Mouse (Mus musculus): ENCODE measurements around the gene Frmd5. TPM values are rescaled to one million over a fixed set of nuclear protein-coding genes. Genes with fewer than 3 reads are reported as not detected.

Gene Frmd5
- polyA plus RNA-seq, 1 experiment = 4.1 TPM

- TF ChIP-seq CTCF (IDR thresholded peaks at IDR 0.05; ENCODE audit: borderline replicate concordance, insufficient read depth, low read length) = no peak
- TF ChIP-seq POLR2A (IDR thresholded peaks at IDR 0.05; ENCODE audit: low read depth, low read length) = no peak
- H3K27ac ChIP-seq (ENCODE audit: insufficient read depth, low read length) = no peak overlapping the region
- H3K4me3 ChIP-seq (ENCODE audit: insufficient read depth, low read length) = no peak overlapping the region
- no peaks in the 10 kb centered on the region for H3K4me1 ChIP-seq (ENCODE audit: control insufficient read depth, insufficient read depth, low read length)
These were observed 131.8 kb downstream of the Frmd5 start for GRCm38 (mm10) chr2:121675136-121675535.

- no peak for TF ChIP-seq CTCF (IDR thresholded peaks at IDR 0.05; ENCODE audit: borderline replicate concordance, insufficient read depth, low read length)
- no peak for TF ChIP-seq POLR2A (IDR thresholded peaks at IDR 0.05; ENCODE audit: low read depth, low read length)
- H3K4me1 ChIP-seq (ENCODE audit: control insufficient read depth, insufficient read depth, low read length) = no peaks in the 10 kb centered on the region
- H3K4me3 ChIP-seq (ENCODE audit: insufficient read depth, low read length) = no peak overlapping the region
- no peak overlapping the region for H3K27ac ChIP-seq (ENCODE audit: insufficient read depth, low read length)
These were observed 132.7 kb downstream of the Frmd5 start for GRCm38 (mm10) chr2:121674211-121674610.

GRCm38 (mm10) chr2:121669846-121670245 lies 137.0 kb downstream of the Frmd5 start:
- H3K27ac ChIP-seq (ENCODE audit: insufficient read depth, low read length) = no peak overlapping the region
- TF ChIP-seq POLR2A (IDR thresholded peaks at IDR 0.05; ENCODE audit: low read depth, low read length) = no peak
- no peaks in the 10 kb centered on the region for H3K4me1 ChIP-seq (ENCODE audit: control insufficient read depth, insufficient read depth, low read length)
- no peak overlapping the region for H3K4me3 ChIP-seq (ENCODE audit: insufficient read depth, low read length)

GRCm38 (mm10) chr2:121668256-121668655 lies 138.6 kb downstream of the Frmd5 start:
- Histone ChIP-seq H3K4me1 (ENCODE audit: control insufficient read depth, insufficient read depth, low read length) (no peaks in the 10 kb centered on the region), H3K27ac (ENCODE audit: insufficient read depth, low read length) (no peak overlapping the region), H3K4me3 (ENCODE audit: insufficient read depth, low read length) (no peak overlapping the region)
- no peak for TF ChIP-seq POLR2A (IDR thresholded peaks at IDR 0.05; ENCODE audit: low read depth, low read length)
- no peak for TF ChIP-seq CTCF (IDR thresholded peaks at IDR 0.05; ENCODE audit: borderline replicate concordance, insufficient read depth, low read length)

GRCm38 (mm10) chr2:121661160-121661502 lies 145.8 kb downstream of the Frmd5 start:
- no peak for TF ChIP-seq CTCF (IDR thresholded peaks at IDR 0.05; ENCODE audit: borderline replicate concordance, insufficient read depth, low read length)
- no peak for TF ChIP-seq POLR2A (IDR thresholded peaks at IDR 0.05; ENCODE audit: low read depth, low read length)
- Histone ChIP-seq H3K4me3 (ENCODE audit: insufficient read depth, low read length) (no peak overlapping the region), H3K27ac (ENCODE audit: insufficient read depth, low read length) (no peak overlapping the region), H3K4me1 (ENCODE audit: control insufficient read depth, insufficient read depth, low read length) (no peaks in the 10 kb centered on the region; the same call in 1 of the 2 replicates)

GRCm38 (mm10) chr2:121660461-121661159 lies 146.3 kb downstream of the Frmd5 start:
- Histone ChIP-seq H3K27ac (ENCODE audit: insufficient read depth, low read length) (no peak overlapping the region), H3K4me3 (ENCODE audit: insufficient read depth, low read length) (no peak overlapping the region), H3K4me1 (ENCODE audit: control insufficient read depth, insufficient read depth, low read length) (peaks cover 3% of the 10 kb centered on the region)
- TF ChIP-seq POLR2A (IDR thresholded peaks at IDR 0.05; ENCODE audit: low read depth, low read length) = no peak
- no peak for TF ChIP-seq CTCF (IDR thresholded peaks at IDR 0.05; ENCODE audit: borderline replicate concordance, insufficient read depth, low read length)

GRCm38 (mm10) chr2:121659350-121659749 lies 147.5 kb downstream of the Frmd5 start:
- TF ChIP-seq CTCF (IDR thresholded peaks at IDR 0.05; ENCODE audit: borderline replicate concordance, insufficient read depth, low read length) = no peak
- Histone ChIP-seq H3K27ac (ENCODE audit: insufficient read depth, low read length) (no peak overlapping the region), H3K4me1 (ENCODE audit: control insufficient read depth, insufficient read depth, low read length) (peaks cover 6% of the 10 kb centered on the region), H3K4me3 (ENCODE audit: insufficient read depth, low read length) (no peak overlapping the region)

GRCm38 (mm10) chr2:121658123-121658767 lies 148.6 kb downstream of the Frmd5 start:
- H3K4me3 ChIP-seq (ENCODE audit: insufficient read depth, low read length) = no peak overlapping the region

GRCm38 (mm10) chr2:121655966-121656365 lies 150.9 kb downstream of the Frmd5 start:
- TF ChIP-seq POLR2A (IDR thresholded peaks at IDR 0.05; ENCODE audit: low read depth, low read length) = no peak
- peaks cover 6% of the 10 kb centered on the region for H3K4me1 ChIP-seq (ENCODE audit: control insufficient read depth, insufficient read depth, low read length)

More at GRCm38 (mm10) chr2:121658123-121658767, 148.6 kb downstream of the Frmd5 start:
- no peak for TF ChIP-seq CTCF (IDR thresholded peaks at IDR 0.05; ENCODE audit: borderline replicate concordance, insufficient read depth, low read length)
- TF ChIP-seq POLR2A (IDR thresholded peaks at IDR 0.05; ENCODE audit: low read depth, low read length) = no peak
- H3K27ac ChIP-seq (ENCODE audit: insufficient read depth, low read length) = no peak overlapping the region
- H3K4me1 ChIP-seq (ENCODE audit: control insufficient read depth, insufficient read depth, low read length) = peaks cover 6% of the 10 kb centered on the region

GRCm38 (mm10) chr2:121655106-121655505 lies 151.8 kb downstream of the Frmd5 start:
- no peak overlapping the region for H3K4me3 ChIP-seq (ENCODE audit: insufficient read depth, low read length)
- no peak for TF ChIP-seq CTCF (IDR thresholded peaks at IDR 0.05; ENCODE audit: borderline replicate concordance, insufficient read depth, low read length)
- H3K4me1 ChIP-seq (ENCODE audit: control insufficient read depth, insufficient read depth, low read length) = peaks cover 6% of the 10 kb centered on the region; the same call in 1 of the 2 replicates
- H3K27ac ChIP-seq (ENCODE audit: insufficient read depth, low read length) = no peak overlapping the region

More at GRCm38 (mm10) chr2:121655966-121656365, 150.9 kb downstream of the Frmd5 start:
- Histone ChIP-seq H3K4me3 (ENCODE audit: insufficient read depth, low read length) (no peak overlapping the region), H3K27ac (ENCODE audit: insufficient read depth, low read length) (no peak overlapping the region)
